Comparison of ENCODE assay signal across 36 mouse cellular contexts in genomic region chr7:35460971-35461370, GRCm38 (mm10). TPM values are rescaled to one million over a fixed set of nuclear protein-coding genes. Genes with fewer than 3 reads are reported as not detected.
"Had no signal": no experiment of that assay in that cellular context is flagged by ENCODE, and none has a peak within 500 bp of the region (broad histone marks: within the 10 kb centered on the region; RNA-seq: fewer than 3 reads in every experiment).

No protein-coding gene starts in this region.

- H3K9me3 ChIP-seq: embryonic facial prominence, embryonic 10.5 days; embryonic facial prominence, embryonic 12.5 days; embryonic facial prominence, embryonic 13.5 days; embryonic facial prominence, embryonic 15.5 days; forebrain, embryonic 10.5 days; forebrain, embryonic 12.5 days; forebrain, embryonic 13.5 days; forebrain, embryonic 15.5 days had no signal

- ATAC-seq: forebrain, embryonic 13.5 days; forebrain, embryonic 14.5 days; forebrain, embryonic 15.5 days; forebrain, embryonic 16.5 days; forebrain, postnatal 0 days had no signal

- H3K27me3 ChIP-seq: embryonic facial prominence, embryonic 12.5 days; embryonic facial prominence, embryonic 13.5 days; embryonic facial prominence, embryonic 15.5 days; forebrain, embryonic 12.5 days; forebrain, embryonic 13.5 days; forebrain, embryonic 15.5 days had no signal

- H3K4me2 ChIP-seq: embryonic facial prominence, embryonic 12.5 days; embryonic facial prominence, embryonic 13.5 days; embryonic facial prominence, embryonic 15.5 days; forebrain, embryonic 12.5 days; forebrain, embryonic 13.5 days; forebrain, embryonic 15.5 days had no signal

- H3K9ac ChIP-seq: embryonic facial prominence, embryonic 12.5 days; embryonic facial prominence, embryonic 13.5 days; embryonic facial prominence, embryonic 15.5 days; forebrain, embryonic 12.5 days; forebrain, embryonic 13.5 days; forebrain, embryonic 15.5 days; forebrain, postnatal 0 days had no signal

- H3K4me3 ChIP-seq: embryonic facial prominence, embryonic 10.5 days; embryonic facial prominence, embryonic 12.5 days; embryonic facial prominence, embryonic 13.5 days; embryonic facial prominence, embryonic 15.5 days; erythroblast, embryonic 14.5 days; forebrain, embryonic 10.5 days; forebrain, embryonic 12.5 days; forebrain, embryonic 13.5 days; forebrain, embryonic 15.5 days; gastrocnemius, adult 2 months; heart, adult 2 months had no signal

- H3K4me1 ChIP-seq: embryonic facial prominence, embryonic 10.5 days; embryonic facial prominence, embryonic 12.5 days; embryonic facial prominence, embryonic 13.5 days; embryonic facial prominence, embryonic 15.5 days; forebrain, embryonic 10.5 days; forebrain, embryonic 12.5 days; forebrain, embryonic 13.5 days; forebrain, embryonic 15.5 days had no signal

- H3K36me3 ChIP-seq: embryonic facial prominence, embryonic 10.5 days; embryonic facial prominence, embryonic 12.5 days; embryonic facial prominence, embryonic 13.5 days; embryonic facial prominence, embryonic 15.5 days; forebrain, embryonic 10.5 days; forebrain, embryonic 12.5 days; forebrain, embryonic 15.5 days had no signal

- H3K27ac ChIP-seq: embryonic facial prominence, embryonic 10.5 days; embryonic facial prominence, embryonic 12.5 days; embryonic facial prominence, embryonic 13.5 days; embryonic facial prominence, embryonic 15.5 days; forebrain, embryonic 10.5 days; forebrain, embryonic 12.5 days; forebrain, embryonic 13.5 days; forebrain, embryonic 15.5 days; gastrocnemius, adult 2 months; heart, adult 2 months had no signal

- DNase-seq: cerebellum, adult 2 months; cerebellum, adult 8-10 months; cerebellum, adult 9-10 months; cerebellum, adult 9-11 months; cerebellum, postnatal 10 days; cerebellum, postnatal 14 days; cerebellum, postnatal 25 days; cerebellum, postnatal 36 days; embryo, embryonic 11 days; forebrain, postnatal 0 days; gastrocnemius, adult 2 months; gastrocnemius, postnatal 10 days; gastrocnemius, postnatal 14 days; gastrocnemius, postnatal 25 days; gastrocnemius, postnatal 36 days; heart, adult 11 months; heart, adult 18-20 months; heart, adult 2 months had no signal

RNA-seq across cellular contexts. Expression of gene Slc7a9, which starts 12.4 kb away (rescaled TPM):
- total RNA-seq: common myeloid progenitor, adult 5-6 weeks; forebrain, postnatal 0 days; gastrocnemius, adult 18-20 months; gastrocnemius, adult 2 months; gastrocnemius, adult 8-10 months; gastrocnemius, postnatal 10 days; gastrocnemius, postnatal 14 days; gastrocnemius, postnatal 25 days; gastrocnemius, postnatal 36 days; gastrocnemius, postnatal 4 days; heart, adult 18-20 months; heart, adult 2 months; heart, adult 8-10 months had no signal
- polyA plus RNA-seq: cerebellum, adult 2 months; cortical plate, adult 2 months; embryonic facial prominence, embryonic 11.5 days; forebrain, embryonic 14.5 days; forebrain, embryonic 15.5 days; heart, adult 2 months had no signal
